Mouse (Mus musculus) cerebellum, adult 2 months (tissue): ENCODE results near the gene Bco2.

ENCODE experiments used
- CTCF ChIP-seq: fragments of 200-500 bp; IDR thresholded peaks from 2 replicates; pipeline ENCODE4 v1.5.1; 2011; ENCODE audit warnings: low read depth, mild to moderate bottlenecking, control low read depth, low read length, moderate library complexity, borderline replicate concordance; ENCODE audit not compliant: insufficient read depth
- POLR2A ChIP-seq: fragments of 200-500 bp; IDR thresholded peaks from 2 replicates; pipeline ENCODE4 v1.6.1; 2011; ENCODE audit warnings: low read length, control low read depth, borderline replicate concordance; ENCODE audit not compliant: insufficient read depth

- TF ChIP-seq CTCF, result no peak
- TF ChIP-seq POLR2A, result no peak
Observed at GRCm38 (mm10) chr9:50603998-50604324, 49.0 kb upstream of the Bco2 start.
